Mouse (Mus musculus) small intestine, adult 10 weeks (tissue): Measurements from ENCODE around the gene Snapc2. TPM values are rescaled to one million over a fixed set of nuclear protein-coding genes. Genes with fewer than 3 reads are reported as not detected.

ENCODE experiments used
- polyA plus RNA-seq: library from polyadenylated mRNA; stranded (reverse); fragments of 350-450 nt; fragmentation: Illumina TruSeq; extraction: RNeasy Lipid Tissue Mini Kit (QIAGEN cat#74804); gene quantifications from one replicate; pipeline ENCODE4 v1.2.3, GENCODE M21; 2014; ENCODE audit warnings: low replicate concordance

Snapc2 gene
- polyA plus RNA-seq = 0.48 TPM

DNA sequence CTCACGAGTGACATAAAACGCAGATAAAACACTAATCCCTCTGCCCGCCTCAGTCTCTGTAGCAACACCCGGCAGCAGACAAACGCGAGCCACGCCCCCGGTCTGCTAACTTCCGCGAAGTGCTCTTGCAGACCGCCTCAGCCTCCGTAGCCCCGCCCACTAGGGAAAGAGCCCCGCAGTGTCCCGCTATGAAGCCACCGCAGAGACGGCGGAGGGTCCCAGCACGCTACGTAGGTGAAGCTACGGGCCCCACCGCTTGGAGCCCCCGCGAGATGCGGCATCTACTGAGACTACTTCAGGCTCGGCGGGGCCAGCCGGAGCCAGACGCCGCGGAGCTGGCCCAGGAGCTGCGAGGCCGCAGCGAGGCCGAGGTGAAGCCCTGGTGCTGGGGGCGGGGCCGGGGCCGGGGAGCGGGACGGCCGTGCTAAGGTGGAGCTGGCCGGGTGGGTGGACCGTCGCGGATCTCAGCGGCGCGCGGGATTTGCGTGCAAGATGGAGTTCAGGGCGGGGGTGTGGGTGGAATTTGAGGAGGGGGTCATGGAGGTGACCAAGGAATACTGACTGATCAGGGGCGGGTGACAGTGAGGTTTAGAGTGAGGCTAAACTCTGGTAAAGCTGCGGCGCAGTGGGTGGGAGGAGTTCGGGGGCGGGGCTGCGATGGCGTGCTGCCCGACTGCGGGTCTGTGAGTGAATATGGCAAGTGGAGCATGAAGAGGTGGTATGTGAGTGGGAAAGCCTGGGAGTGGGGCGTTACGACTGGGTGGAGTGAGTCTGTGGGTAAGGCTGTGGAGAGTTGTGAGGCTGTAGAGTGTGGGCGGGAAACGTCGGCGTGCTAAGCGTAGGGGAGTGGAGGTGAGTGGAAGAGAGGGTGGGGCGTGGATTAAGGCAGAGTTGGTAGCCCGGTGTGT, at the start of gene Snapc2:
Gene Snapc2 (plus strand): TSS at position 147 of the 908 bp plus-strand sequence.

DNA sequence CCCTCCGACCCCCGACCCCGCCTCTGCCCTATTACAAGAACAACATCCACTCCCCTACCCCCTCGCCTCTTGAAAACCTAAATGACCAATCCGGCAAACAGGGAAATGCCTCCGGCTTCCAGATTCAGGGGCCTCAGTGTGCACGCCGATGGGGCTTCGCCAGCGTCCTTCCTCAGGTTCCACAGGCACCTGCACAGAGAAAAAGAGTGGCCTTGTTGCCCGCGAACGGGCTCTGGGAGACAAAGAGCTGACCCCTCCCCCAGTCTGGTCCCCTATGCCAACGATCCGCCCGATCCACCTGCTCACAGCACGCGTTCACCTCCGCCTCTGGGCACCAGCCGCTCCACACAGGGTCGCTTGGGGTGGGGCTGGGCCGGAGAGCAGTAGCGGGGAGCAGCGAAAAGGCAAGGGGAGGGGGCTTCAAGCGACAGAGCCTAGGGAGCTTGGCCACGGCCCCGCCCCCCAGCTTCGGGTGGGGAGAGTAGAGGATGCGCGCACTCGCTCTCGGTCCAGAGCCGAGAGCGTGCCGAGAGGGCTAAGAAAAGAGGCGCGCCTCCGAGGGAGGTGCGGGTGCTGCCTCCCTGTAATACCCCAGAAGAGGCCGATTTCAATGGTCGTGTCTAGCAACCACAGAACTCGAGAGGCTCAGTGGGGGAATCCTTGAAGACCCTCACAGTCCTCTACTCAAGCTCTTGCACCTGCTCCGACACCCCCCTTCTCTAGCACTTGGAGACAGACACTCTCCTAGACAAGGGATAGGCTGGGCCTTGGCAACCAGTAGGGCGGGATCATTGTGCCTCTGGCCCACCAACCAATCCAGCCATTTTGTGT, 35.9 kb upstream of the Snapc2 start, which contains the start of gene Prr36:
Gene Prr36 (minus strand): TSS at position 669 of the 831 bp plus-strand sequence.

GRCm38 (mm10) chr8:4226739-4227347, 26.0 kb upstream of the Snapc2 start, which contains the start of gene Lrrc8e:
Gene Lrrc8e (plus strand): TSS chr8:4226827.

DNA sequence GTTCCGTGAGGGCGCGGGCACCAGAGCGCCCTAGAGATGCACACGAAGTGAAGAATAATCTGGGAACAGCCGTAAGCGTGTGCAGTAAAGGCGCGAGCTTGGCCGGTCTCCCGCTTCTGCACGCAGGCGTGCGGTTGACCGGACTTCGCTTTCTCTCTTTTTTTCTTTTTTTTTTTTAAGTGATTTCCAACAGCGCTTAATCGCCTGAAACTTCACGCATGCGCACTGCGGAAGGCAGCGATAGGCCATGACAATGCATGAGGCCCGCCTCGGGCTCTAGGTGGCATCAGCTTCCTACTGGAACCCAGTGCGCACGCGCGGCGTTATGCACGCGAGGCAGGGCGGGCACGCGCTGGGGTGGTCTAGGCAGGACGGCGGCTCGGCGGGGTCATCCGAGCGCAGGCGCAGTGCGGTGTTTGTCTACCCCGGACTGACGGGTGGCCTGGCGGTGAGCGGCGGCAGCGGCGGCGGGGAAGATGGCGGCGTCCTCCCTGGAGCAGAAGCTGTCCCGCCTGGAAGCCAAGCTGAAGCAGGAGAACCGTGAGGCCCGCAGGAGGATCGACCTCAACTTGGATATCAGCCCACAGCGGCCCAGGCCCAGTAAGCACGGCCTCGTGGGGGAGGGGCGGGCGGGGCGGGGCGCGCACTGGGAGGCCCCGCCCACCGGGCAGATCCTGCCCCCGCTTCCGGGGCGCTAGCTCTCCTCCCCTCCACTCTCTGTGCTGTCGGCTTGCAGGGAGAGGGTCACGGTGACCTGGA, 14.3 kb upstream of the Snapc2 start, which contains the start of the genes Map2k7 and Gm49320:
Gene Map2k7 (plus strand): TSS at position 307 of the 759 bp plus-strand sequence.
Gene Gm49320 (plus strand): TSS at position 432 of the 759 bp plus-strand sequence.

DNA sequence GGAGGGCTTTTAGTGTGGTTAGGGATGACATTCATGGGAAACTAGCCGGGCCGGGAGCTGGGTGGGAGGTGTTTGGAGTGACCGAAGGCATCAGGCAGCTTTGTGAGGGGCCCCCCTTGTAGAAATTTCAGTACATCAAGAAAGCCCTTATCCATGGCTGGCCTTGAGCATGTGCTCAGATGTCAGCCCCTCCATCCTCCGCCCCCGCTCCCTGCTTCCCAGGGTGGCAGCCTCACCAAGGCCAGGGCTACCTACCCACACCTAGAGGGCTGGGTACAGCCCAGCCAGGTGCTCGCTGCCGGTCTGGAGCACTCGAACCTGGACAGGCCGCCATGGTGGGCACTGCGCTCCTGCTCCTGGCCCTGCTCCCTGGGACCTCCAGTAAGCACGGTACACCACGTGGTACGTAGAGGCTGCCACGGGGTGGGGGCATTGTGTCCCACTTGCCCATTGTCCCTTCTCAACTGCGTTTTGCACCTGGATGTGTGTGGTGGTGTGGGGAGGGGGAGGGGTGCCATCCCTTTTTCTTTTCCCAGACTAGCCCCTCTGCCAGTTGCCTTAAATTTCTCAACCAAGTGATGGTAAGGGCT, 4.8 kb upstream of the Snapc2 start, which contains the start of gene Tgfbr3l:
Gene Tgfbr3l (plus strand): TSS at position 264 of the 590 bp plus-strand sequence.

DNA sequence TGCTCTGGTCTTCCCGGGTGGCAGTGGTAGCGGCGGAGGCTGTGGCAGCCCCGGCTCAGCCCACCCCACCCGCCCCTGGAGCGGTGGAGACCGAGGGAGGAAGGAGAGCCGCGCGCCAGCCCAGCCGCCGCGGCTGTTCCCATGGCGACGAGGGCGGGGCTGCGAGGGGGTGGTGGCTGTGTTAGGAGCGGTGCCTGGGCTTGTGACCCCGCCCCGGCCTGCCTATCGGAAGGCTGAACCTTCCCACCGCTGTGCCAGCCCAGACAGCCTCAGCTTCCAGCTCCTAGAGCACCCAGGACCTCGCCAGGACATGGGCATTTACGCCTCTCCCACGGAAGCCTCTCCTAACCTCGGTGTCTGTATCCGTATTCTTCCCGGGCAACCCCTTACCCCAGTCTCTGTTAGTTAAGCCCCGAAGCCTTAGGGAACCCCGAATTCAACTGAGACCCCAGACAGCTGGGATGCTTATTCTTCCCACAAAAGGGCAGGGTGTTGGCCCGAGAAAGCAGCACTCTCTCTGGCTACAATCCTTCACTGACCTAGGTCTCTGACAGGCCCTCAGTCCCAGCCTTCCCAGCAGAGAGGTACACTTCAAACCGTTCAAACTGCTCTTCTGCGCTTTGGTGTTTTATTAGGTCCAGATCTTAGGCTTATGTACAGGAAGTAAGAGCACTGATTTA, 6.4 kb downstream of the Snapc2 start, which contains the start of gene Ctxn1:
Gene Ctxn1 (minus strand): TSS at position 150 of the 680 bp plus-strand sequence.

DNA sequence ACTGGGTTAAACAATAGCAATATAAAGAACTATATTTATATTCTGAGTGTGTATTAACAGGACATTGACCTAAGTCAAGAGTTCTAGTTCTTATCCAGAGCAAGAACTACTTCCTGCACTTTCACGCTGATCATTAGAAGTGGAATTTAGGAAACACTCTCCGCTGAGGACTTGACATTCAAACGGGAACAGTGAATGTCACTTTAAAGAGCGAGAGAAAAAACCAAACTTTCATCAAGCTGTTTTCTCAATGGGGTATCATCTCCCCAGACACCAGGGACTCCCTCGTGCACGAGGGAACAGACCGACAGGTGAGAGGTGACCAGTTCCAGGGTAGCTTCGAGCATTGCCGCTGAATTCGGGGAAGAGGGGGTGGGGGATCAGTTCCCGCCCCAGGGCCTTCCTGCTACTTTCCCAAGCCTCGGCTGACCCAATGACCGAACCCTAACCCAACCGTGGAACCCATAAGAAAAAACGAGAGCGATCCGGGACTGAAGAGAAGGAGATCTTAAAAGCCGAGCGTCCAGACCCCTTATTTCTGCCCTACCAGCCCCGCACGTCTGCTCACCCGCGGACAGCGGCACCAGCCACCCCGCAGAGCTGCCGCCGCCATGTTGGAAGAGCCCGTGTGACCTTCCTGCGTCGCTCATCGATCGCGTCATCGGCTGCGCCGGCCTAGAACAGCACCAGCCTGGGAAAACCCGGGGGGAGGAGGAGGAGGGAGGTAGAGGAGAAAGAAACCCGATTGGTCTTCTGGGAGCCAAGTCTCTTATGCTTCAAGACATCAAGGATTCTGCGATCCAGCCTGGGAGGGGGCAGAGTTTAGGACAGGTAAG, 22.6 kb downstream of the Snapc2 start, which contains the start of gene Timm44:
Gene Timm44 (minus strand): TSS at position 639 of the 836 bp plus-strand sequence.

Other genes starting within 250 kb of the Snapc2 start
- gene Cd209f, start 147.2 kb upstream of the Snapc2 start, polyA plus RNA-seq = not detected
- gene Cd209g, start 119.0 kb upstream of the Snapc2 start, polyA plus RNA-seq = not detected
- gene Evi5l, start 86.5 kb upstream of the Snapc2 start, polyA plus RNA-seq = 0.30 TPM
- gene Prr36, start 35.6 kb upstream of the Snapc2 start, polyA plus RNA-seq = not detected
- gene Lrrc8e, start 26.3 kb upstream of the Snapc2 start, polyA plus RNA-seq = not detected
- gene Map2k7, start 14.3 kb upstream of the Snapc2 start, polyA plus RNA-seq = 2.9 TPM
- not detected for gene Gm49320, start 14.2 kb upstream of the Snapc2 start, polyA plus RNA-seq
- gene Tgfbr3l, start 4.9 kb upstream of the Snapc2 start, polyA plus RNA-seq = 3.4 TPM
- gene Ctxn1, start 6.2 kb downstream of the Snapc2 start, polyA plus RNA-seq = 0.59 TPM
- gene Timm44, start 22.8 kb downstream of the Snapc2 start, polyA plus RNA-seq = 135 TPM
- gene Ccl25, start 72.1 kb downstream of the Snapc2 start, polyA plus RNA-seq = 1,490 TPM
- gene Elavl1, start 72.3 kb downstream of the Snapc2 start, polyA plus RNA-seq = 46.3 TPM
- 13.3 TPM for gene Cers4, start 239.9 kb downstream of the Snapc2 start, polyA plus RNA-seq